Mouse (Mus musculus) adrenal gland, postnatal 4 days (tissue): Measurements from ENCODE around the gene Vmn2r56. TPM values are rescaled to one million over a fixed set of nuclear protein-coding genes. Genes with fewer than 3 reads are reported as not detected.
"Not testable (repeated sequence)": the region's sequence is repeated elsewhere in the genome, so short reads cannot be mapped to it uniquely, and the experiment has no call there.

Experiments used
- DNase-seq, 2 experiments: peaks; one replicate each; pipeline ENCODE4 v3.0.0; 2021 to 2022; ENCODE audit warnings: low spot score in 2 of 2, mixed read lengths in 2 of 2
- long read RNA-seq, 2 experiments: library from polyadenylated mRNA; stranded (forward); transcript quantifications; one replicate each; pipeline ENCODE4 v2.0.0; 2021
- total RNA-seq, 2 experiments: library from RNA; stranded (reverse); gene quantifications; 2 replicates each; pipeline ENCODE4 v1.2.3; 2021

Vmn2r56 gene
- total RNA-seq, result not detected
- long read RNA-seq, experiment 1, result 0 reads
- long read RNA-seq, experiment 2, result 0 reads

GRCm38 (mm10) chr7:12734904-12735303 is at the start of gene Vmn2r56:
TSS of gene Vmn2r56 (minus strand) at chr7:12735004.
- DNase-seq, result no peak

GRCm38 (mm10) chr7:12780151-12780830 is 45.5 kb upstream of the Vmn2r56 start:
- DNase-seq, result peak; percentile 50 to 62

- no peak for DNase-seq
Observed at GRCm38 (mm10) chr7:12779782-12780150, 45.0 kb upstream of the Vmn2r56 start.

GRCm38 (mm10) chr7:12779141-12779540 is 44.3 kb upstream of the Vmn2r56 start:
- no peak for DNase-seq

GRCm38 (mm10) chr7:12774606-12775005 is 39.8 kb upstream of the Vmn2r56 start:
- DNase-seq, result no peak

- no peak for DNase-seq
Observed at GRCm38 (mm10) chr7:12774111-12774510, 39.3 kb upstream of the Vmn2r56 start.

- DNase-seq, result no peak
Observed at GRCm38 (mm10) chr7:12749431-12750198, 14.8 kb upstream of the Vmn2r56 start.

GRCm38 (mm10) chr7:12684903-12685302 is 49.9 kb downstream of the Vmn2r56 start, which contains the start of gene Vmn2r55:
TSS of gene Vmn2r55 (minus strand) at chr7:12685003.
- not testable (repeated sequence) for DNase-seq

GRCm38 (mm10) chr7:12640219-12640618 is 94.6 kb downstream of the Vmn2r56 start, which contains the start of gene Vmn2r54:
TSS of gene Vmn2r54 (minus strand) at chr7:12640319.
- DNase-seq, result not testable (repeated sequence)

Other genes with a start within 250 kb of the Vmn2r56 start
- not detected for gene 2900092C05Rik, start 222.5 kb downstream of the Vmn2r56 start, total RNA-seq
- under 1 TPM; 0.03 to 0.06 TPM for gene Vmn2r53, start 126.2 kb downstream of the Vmn2r56 start, total RNA-seq
- not detected for gene Vmn2r54, start 94.7 kb downstream of the Vmn2r56 start, total RNA-seq
- gene Vmn2r55, start 50.0 kb downstream of the Vmn2r56 start, total RNA-seq, result not detected
- gene Zscan18, start 68.6 kb upstream of the Vmn2r56 start, total RNA-seq, result 1 to 10 TPM; 8.0 to 8.2 TPM
- gene Zfp329, start 83.9 kb upstream of the Vmn2r56 start, total RNA-seq, result 10 to 100 TPM; 16.0 to 16.4 TPM
- 10 to 100 TPM; 34.2 to 35.4 TPM for gene Zfp110, start 99.8 kb upstream of the Vmn2r56 start, total RNA-seq
- 1 to 10 TPM; 5.3 to 5.7 TPM for gene Zfp128, start 146.2 kb upstream of the Vmn2r56 start, total RNA-seq
- 10 to 100 TPM; 11.3 to 12.4 TPM for gene Zscan22, start 162.8 kb upstream of the Vmn2r56 start, total RNA-seq
- gene Rps5, start 187.3 kb upstream of the Vmn2r56 start, total RNA-seq, result 1,000 to 10,000 TPM; 1,322 to 1,347 TPM
- under 1 TPM; 0.59 to 0.64 TPM for gene Rnf225, start 192.4 kb upstream of the Vmn2r56 start, total RNA-seq
- gene Zfp324, start 230.8 kb upstream of the Vmn2r56 start, total RNA-seq, result 10 to 100 TPM; 12.7 to 13.5 TPM
- 10 to 100 TPM in 1 of 2 experiments, 1 to 10 TPM in 1; 9.2 to 11.3 TPM for gene Zfp446, start 242.8 kb upstream of the Vmn2r56 start, total RNA-seq